Mouse (Mus musculus) cerebellum, adult 18-20 months (tissue): ENCODE results near the gene Ints11.

Source experiments
- DNase-seq, 2 experiments: peaks; one replicate each; pipeline ENCODE4 v3.0.0; 2021

Ints11 gene

DNA sequence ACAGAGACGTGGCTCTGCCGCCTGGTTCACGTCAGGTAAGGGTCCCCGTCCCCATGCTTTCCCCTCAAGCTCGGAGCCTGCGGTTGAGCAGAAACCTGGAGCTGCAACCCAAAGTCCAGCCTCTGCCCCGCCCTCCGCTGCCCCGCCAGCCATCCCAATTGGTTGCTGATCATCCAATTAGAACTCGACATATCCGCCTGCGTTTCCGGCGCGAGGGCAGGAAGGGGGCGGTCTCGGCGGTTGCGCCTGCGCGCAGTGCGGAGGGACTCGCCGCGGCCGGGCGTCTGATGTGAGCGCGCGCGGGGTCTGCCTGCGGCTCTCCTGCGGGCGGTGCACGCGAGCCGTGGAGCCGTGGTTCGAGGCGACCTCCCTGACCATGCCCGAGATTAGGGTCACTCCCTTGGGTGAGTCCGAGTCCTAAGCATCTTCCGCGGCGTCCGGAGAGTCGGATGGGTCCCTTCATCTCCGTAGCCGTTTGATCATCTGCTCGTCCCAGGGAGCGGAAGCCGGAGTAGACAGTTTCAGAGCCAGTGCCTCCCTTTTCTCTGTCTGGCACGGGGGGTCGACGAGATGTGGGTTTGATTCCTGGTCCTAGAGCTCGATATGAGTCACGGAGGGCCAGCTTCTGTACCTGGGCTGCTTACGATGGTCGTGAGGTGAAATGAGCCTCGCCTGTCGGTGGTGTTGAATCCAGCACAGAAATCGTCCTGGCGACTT, at the start of gene Ints11, which contains the start of gene Cptp:
Gene Ints11, plus strand, starts transcription at position 230 of the 717 bp plus-strand sequence.
Gene Cptp, minus strand, starts transcription at position 124 of the 717 bp plus-strand sequence.
- DNase-seq, result peak; percentile 96 to 98

DNA sequence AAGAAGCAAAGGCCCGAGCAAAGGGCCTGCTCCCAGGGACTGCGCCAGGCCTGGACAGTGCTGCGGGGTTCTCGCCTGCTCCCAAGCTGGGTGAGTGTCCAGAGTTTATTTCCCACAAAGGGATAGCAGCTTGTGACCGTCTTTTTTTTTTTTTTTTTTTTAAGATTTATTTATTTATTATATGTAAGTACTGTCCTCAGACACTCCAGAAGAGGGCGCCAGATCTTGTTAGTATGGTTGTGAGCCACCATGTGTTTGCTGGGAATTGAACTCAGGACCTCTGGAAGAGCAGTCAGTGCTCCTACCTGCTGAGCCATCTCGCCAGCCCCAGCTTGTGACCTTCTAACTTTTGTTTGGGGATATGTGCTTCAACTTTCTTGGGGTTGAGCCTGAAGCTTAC, 48.3 kb upstream of the Ints11 start:
- no peak for DNase-seq

DNA sequence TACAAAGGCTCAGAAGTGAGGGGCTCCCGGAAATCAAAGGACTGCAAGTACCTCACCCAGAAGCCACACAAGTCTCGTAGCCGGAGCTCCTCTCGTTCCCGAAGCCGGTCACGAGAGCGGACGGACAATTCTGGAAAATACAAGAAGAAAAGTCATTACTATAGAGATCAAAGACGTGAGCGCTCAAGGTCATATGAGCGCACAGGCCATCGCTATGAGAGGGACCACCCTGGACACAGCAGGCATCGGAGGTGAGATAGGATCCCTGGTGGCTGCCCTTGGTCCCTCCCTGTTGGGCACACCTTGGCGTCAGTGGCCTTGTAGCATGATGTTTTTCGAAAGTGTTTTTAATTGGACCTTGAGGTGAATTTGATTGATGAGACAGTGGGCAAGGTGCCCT, 45.9 kb upstream of the Ints11 start:
- DNase-seq, result no peak

DNA sequence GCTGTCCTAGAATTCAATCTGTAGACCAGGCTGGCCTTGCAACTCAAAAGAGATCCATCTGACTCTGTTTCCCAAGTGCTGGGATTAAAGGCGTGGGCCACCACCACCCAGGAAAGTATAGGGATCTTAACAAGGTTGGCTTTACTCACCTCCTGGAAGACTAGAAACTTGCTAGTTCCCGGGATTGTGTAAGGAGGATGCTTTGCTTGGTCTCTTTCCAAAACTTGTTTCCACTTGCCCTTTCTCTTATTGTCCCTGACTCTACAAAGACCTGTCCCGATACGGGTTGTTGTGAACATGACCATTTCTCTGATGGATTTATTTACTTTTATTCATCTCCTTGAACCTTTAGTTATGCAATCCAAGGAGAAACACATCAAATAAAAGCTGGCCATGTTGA, 39.5 kb upstream of the Ints11 start:
- DNase-seq, result no peak

DNA sequence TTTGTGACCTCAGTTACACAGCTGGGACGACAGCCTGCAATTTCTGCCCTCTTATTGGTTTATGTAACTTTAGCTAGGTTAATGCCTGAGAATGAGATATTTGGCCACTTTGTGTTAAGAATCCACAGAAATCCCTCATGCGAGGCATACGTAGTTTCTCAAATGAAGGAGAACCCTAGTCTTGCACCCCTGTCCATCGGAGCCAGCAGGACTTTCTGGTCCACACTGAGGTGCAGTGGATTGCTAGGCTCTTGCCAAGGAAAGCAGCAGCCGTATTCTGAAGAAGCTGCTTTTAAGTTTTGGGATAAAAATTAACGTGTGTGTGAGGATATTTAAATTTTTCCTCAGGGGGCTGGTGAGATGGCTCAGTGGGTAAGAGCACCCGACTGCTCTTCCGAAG, 38.8 kb upstream of the Ints11 start:
- no peak for DNase-seq

DNA sequence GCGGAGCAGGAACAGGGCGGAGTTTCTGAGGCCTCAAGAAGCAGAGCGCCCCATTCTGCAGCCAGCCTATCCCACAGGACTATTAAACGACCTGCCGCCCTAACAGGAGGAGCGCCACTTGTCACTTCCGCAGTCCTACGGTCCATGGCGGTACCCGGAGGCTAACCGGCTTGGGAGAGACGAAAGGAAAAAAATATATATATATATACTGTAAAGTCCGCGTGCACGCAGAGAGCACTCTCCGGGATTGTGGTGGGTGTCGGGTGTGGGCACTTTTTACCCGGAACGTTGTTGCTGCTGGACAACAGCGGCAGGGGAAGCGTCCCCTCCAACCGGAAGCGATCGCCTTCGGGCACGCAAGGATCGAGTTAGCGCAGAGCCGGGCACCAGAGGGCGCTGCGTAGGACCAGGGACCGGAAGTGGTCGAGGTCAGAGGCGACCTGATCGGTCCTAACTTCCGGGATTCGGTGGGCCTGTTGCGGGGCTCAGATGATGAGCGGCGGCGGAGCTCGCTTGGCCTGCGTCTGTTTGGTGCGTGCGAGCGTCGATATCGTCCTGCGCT, 38.1 kb upstream of the Ints11 start, which contains the start of gene Aurkaip1:
Gene Aurkaip1, plus strand, starts transcription at position 68 of the 562 bp plus-strand sequence.
- peak; percentile 96 for DNase-seq

DNA sequence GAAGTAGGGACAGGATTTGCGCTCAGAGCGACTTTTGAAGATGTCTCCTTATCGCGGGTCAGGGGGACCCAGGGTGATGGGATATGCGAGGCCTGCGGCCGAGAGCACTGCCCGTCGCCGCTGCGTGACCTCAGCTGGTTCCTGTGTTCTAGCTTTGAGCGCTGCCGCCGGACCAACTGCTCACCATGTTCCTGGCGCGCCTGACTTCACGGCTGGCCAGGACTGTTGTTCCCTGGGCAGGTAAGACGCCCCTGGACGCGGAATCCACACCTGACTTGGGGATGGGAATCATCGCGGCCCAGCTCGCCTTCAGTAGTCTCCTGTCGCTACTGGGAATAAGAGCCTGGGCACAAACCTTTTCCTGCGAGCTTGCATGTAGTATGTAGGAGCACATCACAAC, 37.5 kb upstream of the Ints11 start:
- DNase-seq, result peak in 1 of 2 experiments; percentile 36

DNA sequence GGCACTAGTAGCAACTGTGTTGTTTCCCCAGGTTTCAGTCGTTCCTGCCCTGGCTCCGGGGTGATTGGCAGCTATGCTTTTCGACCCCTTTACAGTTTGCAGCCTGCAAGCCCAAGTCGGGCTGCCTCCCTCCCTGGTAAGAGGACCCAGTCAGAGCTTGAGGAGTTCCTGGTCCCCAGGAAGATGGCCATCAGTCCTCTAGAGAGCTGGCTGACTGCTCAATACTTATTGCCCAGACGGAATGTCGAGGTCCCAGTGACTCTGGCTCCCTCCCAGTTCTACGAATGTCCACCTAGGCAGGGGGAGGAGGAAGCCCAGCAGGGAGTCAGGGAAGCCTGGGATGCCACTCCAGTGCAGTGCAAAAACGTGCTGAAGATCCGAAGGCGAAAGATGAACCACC, 37.0 kb upstream of the Ints11 start:
- DNase-seq, result no peak

DNA sequence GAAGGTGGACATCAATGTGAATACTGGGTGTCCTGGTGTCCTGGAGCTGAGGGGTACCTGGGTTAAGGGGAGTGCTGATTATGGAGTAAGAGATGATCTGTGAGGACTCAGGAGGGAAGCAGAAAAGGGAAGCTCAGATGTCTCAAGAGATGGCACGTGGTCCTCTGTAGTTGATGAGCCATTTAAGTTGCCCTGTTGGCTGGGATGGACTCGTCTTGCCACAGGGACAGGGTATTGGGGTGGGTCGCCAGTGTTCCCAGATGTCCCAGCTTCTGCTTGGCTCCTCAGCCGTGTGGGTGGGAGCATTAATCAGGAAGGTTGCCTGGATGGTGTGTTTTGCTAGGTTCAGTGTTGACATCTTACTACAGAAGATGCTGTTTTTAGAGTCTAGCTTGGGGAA, 36.1 kb upstream of the Ints11 start:
- DNase-seq, result no peak

DNA sequence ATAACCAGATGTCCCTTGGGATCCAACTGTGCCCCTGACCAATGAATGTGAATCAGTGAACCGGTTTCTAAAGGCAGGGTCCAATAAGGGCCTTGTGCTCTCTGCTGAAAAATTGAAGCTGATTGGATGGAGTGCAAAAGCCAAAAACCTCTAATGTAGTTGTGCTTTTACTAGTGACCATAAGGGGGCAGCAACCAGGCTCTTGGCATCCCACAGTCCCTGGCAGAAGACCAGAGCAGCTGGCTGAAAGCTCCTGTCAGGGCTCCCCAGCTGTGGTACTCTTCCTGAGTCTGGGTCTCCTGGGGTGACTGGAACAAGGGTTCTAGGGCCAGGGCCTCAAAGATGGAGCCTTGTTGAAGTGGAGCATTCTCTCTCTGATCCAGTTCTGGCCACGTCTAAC, 35.5 kb upstream of the Ints11 start:
- peak; percentile 57 to 66 for DNase-seq

DNA sequence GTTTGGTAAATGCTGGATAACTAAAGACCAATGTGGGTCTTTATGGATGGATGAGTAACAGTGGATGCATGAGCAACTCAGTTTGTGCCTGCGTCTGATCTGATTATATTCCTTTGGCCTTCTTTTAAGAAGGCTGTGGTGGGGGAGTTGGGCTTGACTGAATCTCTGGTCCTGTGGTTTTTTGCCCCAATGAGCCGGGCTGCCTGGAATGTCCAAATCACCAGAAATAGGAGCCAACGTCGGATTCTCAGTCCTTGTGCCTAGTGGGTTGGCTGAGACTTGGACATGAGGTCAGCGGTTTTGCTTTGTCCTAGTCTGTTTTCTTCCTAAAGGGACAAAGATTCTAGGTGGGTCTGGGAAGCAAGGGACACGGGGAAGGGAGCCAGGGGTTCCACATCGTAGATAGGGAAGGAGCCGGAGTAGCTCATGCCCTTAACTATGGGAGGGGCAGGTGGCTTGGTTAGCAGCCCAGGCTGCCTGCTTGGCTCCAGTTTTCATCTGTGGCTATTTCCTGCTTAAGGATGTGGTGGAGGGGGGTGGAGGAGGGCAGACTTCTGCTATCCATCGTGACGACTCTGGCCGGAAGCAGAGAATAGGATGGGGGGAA, 31.8 kb upstream of the Ints11 start:
- DNase-seq, result no peak

DNA sequence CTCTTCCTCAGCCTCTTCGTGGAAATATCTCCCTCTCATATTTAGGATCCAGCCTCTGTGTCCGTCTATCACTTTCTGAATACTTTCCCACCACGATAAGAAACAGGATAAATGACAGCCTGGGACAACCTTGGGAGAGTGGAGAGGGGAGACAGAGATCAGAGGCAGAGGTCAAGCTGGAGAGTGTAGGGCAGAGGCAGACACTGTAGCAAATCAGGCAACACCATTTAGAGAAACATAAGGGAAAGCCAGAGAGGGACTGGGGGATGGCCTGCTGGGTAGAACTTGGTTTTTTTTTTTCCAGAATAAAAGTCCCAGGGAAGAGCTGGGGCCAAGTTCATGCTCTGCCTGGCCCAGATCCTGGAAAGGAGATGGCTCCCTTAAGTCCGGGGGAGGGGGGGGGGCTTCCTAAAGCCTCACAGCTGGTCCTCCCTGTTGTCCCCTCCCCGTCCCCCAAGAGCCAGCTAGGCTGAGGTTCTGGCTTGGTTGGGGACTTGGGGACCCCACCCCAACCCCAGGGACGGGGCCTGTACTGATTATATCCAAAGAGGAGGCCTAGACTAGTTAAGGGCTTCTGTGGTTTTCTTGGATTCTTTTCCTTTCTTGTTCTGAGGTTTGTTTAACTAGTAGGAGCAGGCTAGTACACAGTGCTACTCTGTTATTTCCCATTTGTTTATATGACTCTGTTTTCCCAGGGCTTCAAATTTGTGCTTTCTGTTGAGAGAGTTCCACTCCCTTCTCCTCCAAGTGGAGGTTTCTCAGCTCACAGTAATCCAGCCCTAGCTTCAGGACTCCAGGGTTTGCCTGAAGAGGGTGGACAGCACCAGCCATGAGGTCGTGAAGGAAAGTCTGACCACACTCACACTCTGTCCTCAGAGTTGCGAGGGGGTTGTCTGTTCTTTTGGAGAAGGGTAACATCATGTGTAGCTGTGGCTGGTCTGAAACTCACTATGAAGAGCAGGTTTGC, 30.9 kb upstream of the Ints11 start:
- no peak for DNase-seq

DNA sequence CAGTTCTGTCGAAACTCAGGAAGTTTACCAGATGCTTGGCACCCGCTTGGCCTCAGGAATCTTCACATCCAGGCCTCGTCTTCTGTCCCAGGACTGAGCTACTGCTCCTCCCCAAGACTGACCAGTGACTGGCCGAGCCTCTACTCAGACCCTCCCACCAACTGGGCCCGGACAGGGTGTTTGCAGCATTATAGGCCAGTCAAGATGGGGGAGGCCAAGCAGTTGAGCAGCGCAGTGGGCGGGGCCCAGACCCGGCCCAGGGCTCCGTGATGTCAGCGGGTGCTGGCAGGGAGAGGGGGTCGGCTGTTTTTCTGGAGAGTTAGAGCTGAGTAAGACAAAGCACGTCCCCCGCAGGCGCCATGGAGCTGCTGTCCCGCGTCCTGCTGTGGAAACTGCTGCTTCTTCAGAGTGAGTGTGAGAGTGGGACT, 29.8 kb upstream of the Ints11 start, which contains the start of gene Mxra8:
Gene Mxra8, plus strand, starts transcription at position 198 of the 428 bp plus-strand sequence.
- DNase-seq, result peak in 1 of 2 experiments; percentile 21

DNA sequence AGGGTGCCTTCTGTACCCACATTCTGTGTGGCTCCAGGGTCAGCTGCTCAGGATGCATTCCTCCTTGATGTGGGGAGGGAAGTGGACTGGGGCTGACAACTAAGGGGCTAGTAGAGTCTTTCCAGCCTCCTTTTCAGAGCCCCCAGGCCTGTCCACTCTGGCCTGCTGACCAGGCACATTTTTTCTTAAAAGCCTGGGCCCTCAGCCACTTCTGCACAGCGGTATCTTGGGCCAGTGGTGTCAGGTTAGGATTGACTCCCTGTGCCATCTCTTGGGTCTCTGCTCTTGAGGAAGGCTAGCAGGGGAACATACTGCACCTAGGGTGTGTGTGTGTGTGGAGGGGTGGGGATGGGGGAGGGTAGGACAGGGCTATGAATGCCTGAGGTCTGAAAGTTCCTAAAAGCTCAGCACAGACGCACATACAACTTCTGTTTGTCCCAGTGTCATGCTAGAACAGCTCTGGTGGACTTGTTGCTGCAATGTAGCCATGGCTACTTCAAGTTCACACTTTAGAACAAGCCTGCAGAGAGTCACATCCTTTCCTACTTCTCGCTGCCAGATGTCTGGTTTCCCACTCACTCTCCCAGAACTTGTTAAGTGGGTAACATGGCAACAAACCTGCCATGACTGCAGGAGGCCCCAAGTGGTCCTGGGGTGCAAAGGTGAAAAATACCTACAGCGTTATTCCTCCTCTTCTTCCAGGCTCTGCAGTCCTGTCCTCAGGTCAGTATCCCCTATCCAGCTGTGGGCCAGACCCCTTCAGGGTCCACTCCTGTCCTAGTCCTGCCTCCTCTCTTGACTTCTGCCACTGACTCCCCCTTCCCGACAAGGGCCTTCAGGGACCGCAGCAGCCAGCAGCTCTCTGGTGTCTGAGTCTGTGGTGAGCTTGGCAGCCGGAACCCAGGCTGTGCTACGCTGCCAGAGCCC, 29.0 kb upstream of the Ints11 start:
- no peak for DNase-seq

DNA sequence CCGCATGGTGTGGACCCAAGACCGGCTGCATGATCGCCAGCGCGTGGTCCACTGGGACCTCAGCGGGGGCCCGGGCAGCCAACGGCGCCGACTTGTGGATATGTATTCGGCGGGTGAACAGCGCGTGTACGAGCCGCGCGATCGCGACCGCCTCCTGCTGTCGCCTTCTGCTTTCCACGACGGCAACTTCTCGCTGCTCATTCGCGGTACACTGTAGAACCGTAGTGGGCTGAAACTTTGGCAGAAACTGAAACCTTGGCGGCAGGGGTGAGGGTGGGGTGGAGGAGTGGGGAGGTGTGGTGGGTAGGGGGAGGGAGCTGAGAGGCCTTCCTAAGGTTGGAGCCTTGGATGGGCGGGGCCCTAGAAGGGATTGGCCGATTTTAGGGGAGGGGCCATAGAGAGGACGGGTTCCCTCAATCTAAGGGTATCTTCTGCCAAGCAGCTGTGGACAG, 28.3 kb upstream of the Ints11 start:
- DNase-seq, result peak; percentile 38 to 45

DNA sequence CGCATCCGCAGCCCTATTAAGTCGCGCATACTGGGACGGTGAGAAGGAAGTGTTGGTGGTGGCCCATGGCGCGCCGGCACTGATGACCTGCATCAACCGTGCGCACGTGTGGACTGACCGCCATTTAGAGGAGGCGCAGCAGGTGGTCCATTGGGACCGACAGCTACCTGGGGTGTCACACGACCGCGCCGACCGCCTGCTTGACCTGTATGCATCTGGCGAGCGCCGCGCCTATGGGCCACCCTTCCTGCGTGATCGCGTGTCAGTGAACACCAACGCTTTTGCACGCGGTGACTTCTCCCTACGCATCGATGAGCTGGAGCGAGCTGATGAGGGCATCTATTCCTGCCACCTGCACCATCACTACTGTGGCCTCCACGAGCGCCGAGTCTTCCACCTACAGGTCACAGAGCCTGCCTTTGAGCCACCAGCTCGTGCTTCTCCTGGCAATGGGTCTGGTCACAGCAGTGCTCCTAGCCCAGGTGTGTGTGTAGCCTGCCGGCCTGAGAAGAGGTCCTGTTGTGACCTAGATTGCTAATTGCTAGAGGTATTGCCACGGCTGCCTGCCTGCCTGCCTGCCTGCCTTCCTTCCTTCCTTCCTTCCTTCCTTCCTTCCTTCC, 27.6 kb upstream of the Ints11 start:
- DNase-seq, result peak in 1 of 2 experiments; percentile 55

DNA sequence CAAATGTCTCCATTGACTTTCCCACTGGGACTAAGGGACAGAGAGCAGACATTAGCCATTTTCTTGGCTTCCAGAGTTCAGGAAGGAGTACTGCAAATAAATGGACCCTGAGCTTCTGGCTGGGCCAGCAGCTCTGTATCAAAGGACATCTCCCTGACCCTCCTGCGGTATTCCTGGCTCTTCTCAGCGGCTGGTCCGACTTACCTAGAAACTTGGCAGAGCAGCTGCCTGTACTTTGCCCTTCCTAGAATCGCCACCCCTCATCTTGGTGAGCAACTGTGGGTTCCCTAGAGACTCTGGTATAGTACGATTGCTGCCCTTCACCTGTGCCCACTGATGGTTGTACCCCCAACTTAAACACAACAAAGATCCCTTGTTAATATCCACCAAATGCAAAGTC, 26.1 kb upstream of the Ints11 start:
- DNase-seq, result no peak

DNA sequence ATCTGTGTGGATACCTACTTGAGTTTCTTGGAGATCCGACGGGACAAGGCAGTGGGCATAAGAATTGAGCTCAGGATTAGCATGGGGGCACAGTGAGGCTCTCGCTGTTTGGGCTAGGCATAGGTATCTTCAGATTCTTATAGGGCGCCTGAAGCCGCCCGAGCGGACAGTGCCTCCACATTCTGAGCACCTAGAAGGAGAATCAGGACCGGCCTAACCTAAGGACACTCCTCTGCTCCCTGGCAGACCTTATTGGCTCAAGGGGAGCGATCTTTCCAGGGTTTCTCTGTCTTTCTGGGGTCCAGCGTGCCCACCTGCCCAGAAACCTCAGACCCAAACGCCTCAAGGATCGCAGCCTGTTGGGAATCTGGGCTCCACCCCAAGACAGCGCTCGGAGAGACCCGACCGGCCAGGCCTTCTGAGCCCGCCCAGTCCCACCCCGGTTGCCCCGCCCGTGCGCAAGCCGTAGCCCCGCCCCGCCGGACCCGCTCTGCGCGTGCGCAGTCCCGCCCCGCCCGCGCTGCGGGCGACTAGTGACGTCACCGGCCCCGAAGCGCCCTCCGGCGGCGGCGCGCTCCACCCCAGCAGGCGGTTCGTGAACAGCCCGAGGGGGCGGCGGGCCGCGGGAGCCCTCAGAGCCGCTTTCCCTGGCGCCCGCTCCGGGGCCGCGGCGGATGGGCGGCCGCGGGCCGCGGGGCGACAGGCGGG, 22.3 kb upstream of the Ints11 start, which contains the start of gene Dvl1:
Gene Dvl1, plus strand, starts transcription at position 532 of the 708 bp plus-strand sequence.
- DNase-seq, result peak; percentile 88 to 98

DNA sequence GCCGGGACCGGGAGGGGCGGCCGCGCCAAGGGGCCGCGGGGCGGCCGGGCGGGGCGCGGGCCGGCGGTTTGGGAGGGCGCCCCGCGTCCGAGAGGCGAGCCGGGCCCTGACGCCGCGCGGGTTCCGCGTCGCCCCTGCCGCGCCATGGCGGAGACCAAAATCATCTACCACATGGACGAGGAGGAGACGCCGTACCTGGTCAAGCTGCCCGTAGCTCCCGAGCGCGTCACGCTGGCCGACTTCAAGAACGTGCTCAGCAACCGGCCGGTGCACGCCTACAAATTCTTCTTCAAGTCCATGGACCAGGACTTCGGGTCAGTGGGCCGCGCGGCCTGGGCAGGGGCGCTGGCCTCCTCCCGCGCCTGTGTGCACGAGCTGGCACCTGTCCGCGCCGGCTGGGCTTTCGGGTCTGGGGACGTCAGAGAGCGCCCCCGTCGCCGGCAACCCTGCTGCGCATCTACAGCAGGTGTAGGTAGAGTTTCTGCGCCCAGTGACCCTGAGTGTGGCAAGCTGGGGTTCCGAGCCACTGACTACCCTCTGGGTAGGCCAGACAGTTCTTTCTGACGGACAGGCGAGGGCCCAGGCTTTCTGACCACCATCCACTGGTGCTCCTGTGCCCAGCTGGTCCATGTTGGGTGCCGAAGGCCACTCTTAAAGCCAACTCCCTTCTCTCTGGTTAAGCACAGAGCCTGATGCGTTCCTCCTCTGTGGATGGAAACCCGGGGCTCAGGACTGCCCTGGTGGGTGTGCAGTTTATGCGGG, 21.6 kb upstream of the Ints11 start:
- DNase-seq, result peak in 1 of 2 experiments; percentile 54
